Mouse (Mus musculus) olfactory bulb, adult 2 months (tissue): ENCODE data around the gene Srpk1.

Source experiments
- CTCF ChIP-seq: fragments of 200-500 bp; IDR thresholded peaks from 2 replicates; pipeline ENCODE4 v1.5.1; 2012; ENCODE audit warnings: low read depth, mild to moderate bottlenecking, low read length, moderate library complexity; ENCODE audit not compliant: insufficient read depth
- POLR2A ChIP-seq: fragments of 200-500 bp; IDR thresholded peaks from 2 replicates; pipeline ENCODE4 v1.6.1; 2012; ENCODE audit warnings: mild to moderate bottlenecking, low read depth, low read length, moderate library complexity; ENCODE audit not compliant: insufficient read depth

- peak; percentile 60 for TF ChIP-seq POLR2A
- TF ChIP-seq CTCF: no peak
Measured at GRCm38 (mm10) chr17:28622300-28622759, at the start of gene Srpk1.
